Mouse (Mus musculus) frontal cortex, postnatal 10 days (tissue): Measurements from ENCODE around the gene Ttyh2.
A peak's percentile ranks its signal among the peaks of the same experiment; 100 is the strongest.

Experiments used
- DNase-seq, 2 experiments: peaks; one replicate each; pipeline ENCODE4 v3.0.0; 2022; ENCODE audit warnings: low spot score in 2 of 2, mixed read lengths in 1 of 2

Gene Ttyh2

DNA sequence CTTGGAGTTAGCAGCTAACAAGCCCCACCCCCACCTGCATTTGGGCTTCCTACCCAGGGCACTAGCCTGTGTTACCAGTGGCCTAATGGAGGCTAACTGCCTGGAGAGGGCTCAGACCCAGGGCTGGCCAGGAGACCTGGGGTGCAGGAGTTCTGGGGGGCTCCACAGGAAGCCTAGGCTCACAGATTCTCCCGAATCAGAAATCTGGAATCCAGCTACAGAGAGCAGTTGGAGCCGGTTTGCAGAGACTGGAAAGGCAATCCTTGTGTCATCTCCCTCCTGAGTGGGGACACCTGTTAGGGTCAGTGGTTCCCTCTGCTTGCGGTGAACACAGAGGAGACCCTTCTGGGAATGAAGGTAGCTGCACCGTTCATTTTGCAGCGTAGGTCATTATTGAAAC, 5.8 kb downstream of the Ttyh2 start:
- no peak for DNase-seq

DNA sequence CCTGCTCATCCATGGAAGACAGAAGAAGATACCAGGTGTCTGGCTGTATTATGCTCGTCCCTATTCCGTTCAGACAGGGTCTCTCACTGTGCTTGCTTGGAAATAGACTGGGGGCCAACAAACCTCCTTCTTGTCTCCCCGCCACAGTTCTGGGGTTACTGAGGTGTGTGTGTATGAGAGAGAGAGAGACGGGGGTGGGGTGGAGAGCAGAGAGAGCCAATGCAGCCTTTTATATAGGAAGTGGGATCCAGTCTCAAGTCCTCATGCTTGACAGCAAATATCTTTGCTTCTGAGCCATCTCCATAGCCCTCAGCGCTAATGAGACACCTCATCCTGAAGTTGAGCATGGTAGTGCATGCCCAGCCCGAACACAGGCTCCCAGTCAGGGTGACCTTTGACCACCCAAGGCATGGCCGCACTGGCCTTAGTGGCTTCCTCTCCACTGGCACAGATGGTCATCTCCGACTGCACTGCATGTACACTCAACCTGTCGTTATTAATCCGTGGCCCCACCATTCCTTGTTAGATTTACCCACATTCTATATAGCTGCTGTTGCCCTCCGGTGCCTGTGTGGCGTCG, 7.2 kb downstream of the Ttyh2 start:
- DNase-seq = no peak

DNA sequence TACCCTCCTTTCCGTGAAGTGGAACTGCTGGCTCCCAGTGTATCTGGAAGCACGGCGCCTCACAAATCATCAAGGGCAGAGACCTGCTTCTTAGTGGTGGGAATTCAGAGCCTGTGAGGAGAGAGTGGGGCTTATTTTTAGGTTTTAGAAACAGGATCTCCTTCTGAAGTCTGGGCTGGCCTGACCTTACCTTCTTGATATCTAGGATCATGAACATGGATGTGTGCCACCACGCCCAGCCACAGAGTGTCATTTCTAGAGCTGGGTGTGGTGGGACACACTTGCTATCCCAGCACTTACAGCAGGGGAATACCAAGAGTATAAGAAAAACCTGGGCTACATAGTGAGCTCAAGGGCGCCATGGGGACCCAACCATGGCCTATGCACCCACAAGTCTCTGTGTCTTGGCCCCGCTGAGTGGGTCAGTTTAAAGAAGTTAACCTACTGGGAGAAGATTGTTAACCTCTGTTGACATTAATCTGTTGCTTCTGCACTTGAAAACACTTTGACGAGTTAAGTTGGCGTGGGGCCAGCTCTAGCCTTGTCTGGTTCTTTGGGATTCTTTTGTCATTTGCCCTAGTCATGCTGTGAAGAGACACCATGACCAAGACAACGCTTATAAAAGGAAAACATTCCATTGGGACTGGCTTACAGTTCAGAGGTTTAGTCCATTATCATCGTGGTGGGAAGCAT, 7.9 kb downstream of the Ttyh2 start:
- DNase-seq = no peak

DNA sequence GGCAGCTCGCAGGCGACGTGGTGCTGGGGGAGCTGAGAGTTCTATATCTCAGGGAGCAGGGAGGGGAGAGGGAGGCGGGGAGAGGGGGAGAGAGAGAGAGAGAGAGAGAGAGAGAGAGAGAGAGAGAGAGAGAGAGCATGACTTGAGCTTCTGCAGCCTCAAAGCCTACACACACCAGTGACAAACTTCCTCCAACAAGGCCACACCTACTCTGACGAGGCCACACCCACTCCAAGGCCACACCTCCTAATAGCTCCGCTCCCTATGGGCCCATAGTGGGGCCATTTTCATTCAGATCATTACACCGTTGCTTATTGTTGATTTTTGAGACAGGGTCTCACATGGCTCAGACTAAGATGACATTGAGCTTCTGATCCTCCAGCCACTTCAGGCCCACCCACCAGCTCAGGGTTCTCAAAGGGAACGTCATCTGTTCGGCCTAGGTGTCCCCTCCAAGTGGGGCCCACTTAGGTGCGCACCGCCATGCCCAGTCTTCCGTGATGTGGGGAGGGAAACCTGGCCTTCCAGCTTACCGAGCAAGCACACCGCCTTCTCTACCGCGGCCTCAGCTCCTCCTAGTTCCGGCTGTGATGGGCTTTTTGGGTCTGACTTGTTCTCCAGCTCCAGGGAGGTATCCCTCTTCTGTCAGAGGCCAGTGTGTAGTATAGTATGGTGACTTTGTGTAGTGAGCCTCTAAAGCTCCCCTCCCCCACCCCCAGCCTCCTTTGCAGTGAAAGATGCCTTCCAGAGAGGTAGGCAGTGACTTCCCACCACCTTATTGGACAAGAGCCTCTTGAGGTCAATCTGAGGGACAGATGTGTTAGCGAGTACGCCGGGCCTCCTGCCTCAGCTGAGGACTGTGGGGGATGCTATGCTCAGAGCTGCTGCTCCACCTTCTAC, 8.7 kb downstream of the Ttyh2 start:
- no peak for DNase-seq

DNA sequence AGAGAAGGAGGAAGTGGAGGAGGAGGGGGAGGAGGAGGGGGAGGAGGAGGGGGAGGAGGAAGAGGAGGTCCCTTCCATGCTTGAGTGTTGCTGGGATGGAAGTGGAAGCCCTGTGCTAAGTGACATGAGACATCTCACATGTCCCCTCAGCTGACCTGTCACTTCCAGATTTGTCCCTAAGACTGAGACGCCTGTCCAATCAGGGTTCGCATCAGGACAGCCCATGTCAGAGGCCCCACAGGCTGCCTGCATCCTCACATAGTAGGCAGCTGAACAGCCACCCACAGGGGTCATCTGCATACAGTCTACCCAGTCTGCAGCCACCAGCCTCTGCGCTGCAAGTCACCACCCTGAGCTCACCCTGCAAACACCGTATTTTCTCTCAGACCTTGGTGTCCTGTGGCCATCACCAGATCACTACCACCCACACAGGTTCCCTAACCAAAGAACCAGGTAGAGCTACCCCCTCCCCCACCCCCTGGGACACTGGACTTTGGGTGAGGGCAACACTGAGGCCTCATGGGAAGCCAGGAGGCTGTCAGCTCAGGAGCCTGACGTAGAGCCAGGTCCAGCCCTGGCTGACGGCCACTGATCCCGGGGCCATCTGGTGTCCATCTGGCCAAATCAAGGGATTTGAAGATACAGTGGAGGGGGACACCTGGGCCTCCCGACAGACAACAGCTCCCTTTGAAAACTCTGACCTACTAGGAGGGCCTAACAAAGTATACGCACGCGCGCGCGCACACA, 9.6 kb downstream of the Ttyh2 start:
- no peak for DNase-seq

DNA sequence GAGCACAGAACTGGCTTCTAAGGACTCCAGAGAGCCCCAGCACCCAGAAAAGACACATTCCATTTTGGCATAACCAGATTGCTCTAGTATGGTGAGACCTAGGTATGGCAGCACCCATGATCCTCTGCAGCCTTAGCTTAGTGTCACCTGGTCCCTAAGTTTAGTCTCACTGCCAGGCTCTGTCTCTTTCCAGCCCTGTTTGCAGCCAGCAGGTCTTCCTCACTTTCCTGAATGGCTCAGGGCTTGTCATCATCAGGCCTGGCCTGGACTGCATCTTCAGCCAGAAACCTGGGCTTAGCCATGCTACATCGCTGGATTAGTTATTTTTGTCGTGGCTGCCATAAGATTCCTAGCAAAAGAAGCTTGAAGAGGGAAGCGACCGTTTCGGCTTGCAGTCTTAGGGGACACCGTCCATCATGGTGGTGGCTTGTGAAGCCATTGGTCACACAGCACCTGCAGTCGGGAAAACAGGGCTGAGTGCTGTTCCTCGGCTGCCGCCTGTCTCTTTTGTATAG, 10.4 kb downstream of the Ttyh2 start:
- no peak for DNase-seq

DNA sequence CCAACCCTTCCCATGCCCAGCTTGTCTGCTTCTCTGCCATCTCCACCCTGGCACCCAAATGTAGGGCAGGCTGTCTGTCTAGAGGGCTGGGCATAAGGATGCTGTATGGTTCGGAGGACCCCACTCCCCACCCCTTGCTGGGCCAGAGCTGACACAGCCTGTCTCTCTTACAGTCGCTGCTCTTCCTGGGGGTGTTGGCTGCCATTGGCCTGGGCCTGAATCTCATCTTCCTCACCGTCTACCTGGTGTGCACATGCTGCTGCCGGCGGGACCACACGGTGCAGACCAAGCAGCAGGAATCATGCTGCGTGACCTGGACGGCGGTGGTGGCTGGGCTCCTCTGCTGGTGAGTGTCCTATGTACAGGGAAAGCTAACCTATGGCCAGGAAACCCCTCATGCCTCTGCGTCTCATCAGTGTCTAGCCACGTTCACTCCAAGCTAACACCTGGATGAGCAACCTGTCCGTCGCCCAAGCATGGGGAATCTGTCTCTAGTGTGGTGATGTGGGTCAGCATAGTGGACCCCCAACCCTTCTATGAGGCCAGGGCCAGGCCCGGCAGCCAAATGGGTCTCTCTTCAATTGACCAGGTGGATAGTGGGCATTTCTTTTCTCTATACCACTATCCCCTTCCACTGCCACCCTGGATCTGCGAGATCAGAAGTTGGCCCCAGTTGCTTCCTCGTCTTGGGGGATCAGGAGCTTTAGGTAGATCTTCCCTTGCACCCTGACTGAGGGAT, 11.2 kb downstream of the Ttyh2 start:
- DNase-seq = no peak

DNA sequence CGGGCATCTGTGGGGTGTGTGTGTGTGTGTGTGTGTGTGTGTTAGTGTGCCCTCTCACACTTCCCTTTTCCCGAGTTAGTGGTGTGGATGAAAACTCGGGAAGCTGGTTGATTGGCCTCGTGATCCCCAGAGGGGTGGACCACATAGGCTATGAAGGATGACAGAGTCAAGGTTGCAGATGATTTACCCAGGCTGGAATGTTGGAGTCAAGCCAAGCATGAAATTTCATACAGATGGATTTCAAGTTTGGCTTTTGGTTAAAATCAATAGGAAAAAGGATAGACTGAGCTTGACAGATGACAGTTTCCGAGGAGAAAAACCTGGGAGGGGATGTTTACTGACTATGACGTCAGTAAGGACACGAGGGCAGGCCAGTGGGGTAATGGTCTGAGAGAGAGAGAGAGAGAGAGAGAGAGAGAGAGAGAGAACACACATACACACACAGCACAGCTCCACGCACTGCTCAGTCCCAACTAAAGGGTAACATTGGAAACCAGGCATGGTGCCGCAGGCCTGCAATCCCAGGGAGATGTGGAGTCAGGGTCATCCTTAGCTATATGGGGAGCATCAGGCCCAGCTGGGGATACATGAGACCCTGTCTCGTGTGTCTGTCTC, 12.4 kb downstream of the Ttyh2 start:
- DNase-seq = no peak

DNA sequence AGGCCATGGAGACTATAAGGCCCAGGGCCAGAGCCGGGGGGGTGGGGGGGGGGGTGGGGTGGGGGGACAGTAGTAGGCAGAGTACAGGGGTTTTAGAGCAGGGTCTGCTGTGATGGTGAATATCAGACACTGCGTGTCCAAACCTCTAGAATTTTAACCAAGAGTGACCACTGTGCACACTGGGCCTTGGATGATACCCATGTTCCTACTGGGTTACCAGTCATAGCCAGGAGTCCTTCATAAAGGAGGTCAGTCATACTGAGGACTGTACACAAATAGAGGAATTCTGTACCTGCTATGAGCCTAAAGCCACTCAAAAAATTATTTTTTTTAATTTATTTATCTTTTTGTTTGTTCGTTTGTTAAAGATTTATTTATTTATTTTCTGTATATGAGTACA, 13.5 kb downstream of the Ttyh2 start:
- no peak for DNase-seq

DNA sequence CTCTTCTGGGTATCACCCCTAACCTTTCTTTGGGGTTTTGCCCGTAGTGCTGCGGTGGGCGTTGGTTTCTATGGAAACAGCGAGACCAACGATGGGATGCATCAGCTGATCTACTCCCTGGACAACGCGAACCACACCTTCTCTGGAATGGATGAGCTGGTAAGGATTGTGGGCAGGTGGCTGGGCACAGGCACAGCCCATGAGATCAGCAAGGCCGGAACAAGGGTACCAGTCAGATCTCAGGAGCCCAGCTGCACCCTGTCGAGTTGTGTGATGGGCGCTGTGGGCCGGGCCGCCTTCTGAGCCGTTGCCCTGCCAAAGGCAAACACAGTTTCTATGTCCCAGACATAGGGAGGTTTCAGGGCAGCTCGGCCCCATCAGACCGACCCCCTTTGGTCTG, 15.0 kb downstream of the Ttyh2 start:
- DNase-seq = no peak

DNA sequence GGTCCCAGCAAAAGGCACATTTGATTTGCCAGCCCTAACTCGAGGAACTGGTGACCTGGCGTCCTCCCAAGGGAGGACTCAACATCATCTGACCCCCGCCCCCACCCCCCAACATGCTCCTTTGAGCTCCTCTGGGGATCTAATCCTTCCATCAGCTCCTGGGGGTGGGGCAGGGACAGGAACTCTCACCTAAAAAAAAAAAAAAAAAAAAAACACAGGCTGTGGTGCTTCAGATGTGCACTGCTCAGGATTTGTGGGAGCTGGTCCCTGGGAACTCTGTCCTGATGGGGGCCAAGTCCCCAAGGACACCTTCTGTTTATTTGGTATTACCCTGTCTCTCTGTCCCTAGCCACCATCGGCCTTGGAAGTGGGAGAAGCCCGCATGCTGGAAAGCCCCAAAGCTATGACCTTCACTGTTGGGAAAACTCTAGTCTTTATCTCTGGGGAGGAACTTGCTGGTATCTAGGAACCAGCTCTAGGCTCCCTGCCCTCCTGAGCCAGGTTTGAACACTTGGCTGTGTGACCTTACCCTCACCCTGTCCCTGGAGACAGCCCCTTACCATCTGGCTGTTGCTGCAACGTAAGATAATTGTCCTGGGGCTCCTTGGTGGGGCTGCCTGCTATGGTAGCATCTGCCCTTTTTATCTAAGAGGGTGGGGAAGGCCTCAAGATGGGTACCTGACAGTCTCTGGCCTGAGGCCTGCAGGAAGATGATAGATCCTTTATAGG, 16.4 kb downstream of the Ttyh2 start:
- DNase-seq = no peak

DNA sequence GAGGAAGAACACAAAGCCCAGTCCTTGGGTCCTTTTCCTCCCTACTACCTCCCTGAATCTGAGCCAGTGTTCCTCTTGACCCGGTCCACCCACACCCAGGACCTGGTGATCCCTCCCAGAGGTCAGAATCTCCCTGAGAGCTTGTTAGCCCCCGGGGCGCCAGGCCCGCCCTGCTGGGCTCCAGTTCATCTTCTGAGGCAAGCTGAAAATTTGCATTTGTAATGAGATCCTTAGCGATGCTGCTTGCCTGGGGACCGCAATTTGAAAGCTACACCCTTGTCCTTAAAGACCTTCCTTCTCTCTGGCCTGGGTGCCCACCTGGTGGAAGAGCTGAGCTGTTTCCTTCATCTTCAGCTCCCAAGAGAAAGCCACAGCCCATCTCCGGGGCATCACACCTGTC, 17.4 kb downstream of the Ttyh2 start:
- no peak for DNase-seq

DNA sequence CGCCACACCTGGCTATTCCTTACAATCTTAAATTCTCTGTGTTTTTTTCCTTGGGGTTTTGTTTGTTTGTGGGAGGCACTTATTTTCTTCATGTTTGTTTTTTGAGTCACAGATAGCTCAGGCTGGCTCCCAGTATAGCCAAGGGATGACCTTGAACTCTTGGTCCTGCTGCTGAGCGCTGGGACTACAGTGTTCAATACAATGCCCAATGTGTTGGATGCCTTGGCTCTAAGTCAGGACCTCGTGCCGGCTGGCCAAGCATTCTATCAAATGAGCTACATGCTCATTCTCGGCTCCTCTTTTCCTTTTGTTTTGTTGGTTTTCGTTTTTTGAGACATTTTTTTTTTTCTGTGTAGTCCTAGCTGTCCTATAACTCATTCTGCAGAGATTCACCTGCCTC, 18.2 kb downstream of the Ttyh2 start:
- DNase-seq = no peak

DNA sequence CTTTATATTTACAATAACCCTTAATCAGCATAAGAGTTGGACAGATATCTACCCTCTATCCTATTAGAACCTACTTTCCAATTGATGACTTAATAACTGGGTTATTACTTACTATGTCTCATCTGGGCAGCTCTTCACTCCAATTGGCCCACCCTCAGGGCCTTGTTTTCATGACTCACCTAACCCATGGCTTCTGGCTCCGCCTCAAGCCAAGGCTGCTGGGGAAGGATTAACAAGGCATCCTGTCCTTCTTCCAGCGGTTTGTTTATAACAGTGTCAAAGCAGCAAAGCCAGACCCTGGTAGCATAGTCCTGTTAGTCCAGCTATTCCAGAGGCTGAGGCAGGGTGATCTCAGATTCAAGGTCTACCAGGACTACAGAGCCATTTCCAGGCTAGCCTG, 19.2 kb downstream of the Ttyh2 start:
- no peak for DNase-seq

DNA sequence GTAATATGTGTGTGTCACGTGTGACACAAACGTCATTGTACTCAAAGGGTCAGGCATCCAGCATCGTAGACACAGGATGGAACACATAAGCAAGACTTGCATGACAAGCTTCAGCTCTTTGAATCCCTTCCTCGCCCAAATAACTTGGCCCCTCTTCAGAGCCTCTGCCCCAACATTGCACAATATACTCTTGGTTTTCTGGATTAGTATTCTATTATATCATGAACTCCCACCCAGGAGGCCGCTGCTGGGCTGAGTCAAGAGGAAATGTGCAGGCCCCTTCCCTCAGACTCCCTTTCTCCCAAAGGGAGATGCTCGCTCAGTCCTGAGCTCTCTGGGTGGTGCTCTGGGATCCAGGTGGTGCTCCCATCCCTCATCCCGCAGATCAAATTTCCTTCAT, 23.3 kb downstream of the Ttyh2 start:
- DNase-seq = no peak

DNA sequence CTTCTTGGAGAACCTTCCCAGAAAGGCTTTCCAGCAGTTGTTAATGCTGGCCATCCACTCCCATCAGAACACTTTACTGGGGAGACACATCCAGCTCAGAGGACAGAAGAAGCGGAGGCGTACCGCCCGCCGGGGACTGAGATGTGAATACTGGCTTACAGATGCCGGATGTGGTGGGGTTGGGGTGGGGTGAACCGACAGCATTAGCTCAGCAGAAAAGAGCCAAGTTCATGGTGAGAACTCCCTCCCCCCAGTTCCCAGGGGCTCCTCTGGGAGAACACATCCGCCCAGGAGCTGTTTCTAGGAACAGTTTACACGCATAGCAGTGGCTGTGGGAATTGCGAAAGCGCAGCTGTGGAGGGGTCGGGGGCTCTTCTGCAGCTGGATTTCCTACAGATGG, 24.3 kb downstream of the Ttyh2 start:
- DNase-seq = peak in 1 of 2 experiments; percentile 41

DNA sequence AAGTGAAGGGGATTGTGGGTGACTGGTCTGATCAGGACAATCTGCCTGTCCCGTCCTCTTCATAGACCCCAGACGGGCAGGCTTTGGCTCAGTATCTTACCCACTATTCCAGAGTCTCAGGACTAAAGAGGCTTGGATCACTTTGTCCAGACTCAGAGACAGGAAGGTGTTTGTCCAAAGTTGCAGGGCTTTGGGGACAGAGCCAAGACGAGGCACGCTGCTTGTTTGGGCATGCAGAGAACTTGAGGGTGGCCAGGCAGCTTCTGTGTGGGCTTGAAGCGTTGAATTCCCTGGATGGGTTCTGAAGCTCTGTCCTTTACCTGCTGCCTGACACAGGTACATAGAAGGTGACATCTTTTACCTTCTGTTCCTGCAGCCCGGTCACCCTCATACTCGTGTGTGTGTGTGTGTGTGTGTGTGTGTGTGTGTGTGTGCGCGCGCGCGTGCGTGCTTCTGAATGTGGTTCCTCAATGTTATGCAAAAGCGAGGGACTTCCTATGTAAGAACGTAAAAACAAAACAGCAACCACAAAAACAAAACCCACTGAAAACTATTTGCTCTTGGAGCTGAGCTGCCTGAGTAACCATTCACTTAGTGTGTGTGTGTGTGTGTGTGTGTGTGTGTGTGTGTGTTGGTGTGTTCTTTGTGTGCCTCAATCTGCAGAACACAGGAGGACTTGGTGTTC, 27.2 kb downstream of the Ttyh2 start:
- no peak for DNase-seq

DNA sequence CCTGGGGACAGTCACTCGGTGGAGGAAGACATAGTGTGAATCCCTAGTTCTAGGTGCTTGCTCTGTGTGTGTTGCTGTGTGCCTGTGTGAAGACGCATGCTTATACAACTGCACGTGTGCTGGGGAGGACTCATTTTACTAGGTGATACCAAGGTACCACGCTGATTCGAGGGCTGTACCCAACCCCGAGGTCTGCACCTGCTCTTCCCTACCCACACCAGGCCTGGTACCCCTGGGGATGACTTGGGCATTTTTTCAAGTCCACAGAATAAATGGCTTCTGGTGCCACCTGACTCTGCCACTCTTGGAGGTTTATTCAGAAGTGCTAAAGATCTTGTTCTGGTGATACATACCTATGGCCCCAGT, 27.7 kb downstream of the Ttyh2 start:
- DNase-seq = no peak

DNA sequence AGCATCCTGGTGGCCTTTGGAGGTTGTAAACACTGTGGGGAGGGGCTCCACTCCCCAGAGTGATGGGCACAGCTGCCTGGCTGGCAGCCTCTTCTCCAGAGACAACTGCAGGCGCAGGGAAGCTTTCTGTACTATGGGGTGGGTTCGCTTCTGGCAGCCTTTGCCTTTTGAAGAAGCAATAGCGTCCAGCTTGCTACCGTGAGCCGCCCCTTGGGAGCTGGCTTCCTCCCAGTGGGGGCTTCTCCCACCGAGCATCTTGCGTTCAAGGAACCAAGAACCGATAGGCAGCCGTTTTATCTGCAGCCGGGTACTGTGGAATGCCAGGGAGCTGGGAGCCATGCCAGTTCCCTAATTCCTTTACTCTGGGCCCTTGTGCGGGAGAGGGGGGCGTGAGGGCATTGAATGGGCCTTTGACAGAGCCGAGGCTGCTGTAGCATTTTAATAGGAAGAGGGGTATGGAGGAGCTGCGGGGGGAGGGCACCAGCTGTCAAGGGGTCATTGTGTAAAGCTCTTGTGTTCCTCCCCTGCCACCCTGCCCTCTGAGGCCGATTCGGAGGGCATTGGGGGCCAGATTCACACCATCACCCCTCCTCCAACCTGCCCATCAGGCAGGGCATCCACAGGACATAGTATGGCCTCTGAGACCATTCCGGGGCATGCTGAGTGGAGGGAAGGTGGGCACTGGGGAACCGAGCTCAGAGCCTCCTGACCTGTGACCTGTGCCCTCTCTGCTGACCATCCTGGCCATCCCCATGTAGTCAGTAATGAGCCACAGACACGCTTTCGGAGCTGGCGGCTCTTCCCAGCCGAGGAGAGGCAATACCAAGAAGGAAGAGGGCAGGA, 29.1 kb downstream of the Ttyh2 start:
- DNase-seq = peak; percentile 74 to 81
